Mouse (Mus musculus) MEL (cell line): ENCODE measurements around the gene Dhx35. TPM values are rescaled to one million over a fixed set of nuclear protein-coding genes. Genes with fewer than 3 reads are reported as not detected.

Experiments
- DNase-seq: peaks from one replicate; pipeline ENCODE4 v3.0.0; 2011; ENCODE audit warnings: low read depth, low spot score
- H3K27ac ChIP-seq: 2 replicates; pipeline ENCODE4 v1.5.1; 2012; ENCODE audit warnings: low read depth, mild to moderate bottlenecking, control low read depth, low read length, moderate library complexity; ENCODE audit not compliant: control insufficient read depth
- H3K27me3 ChIP-seq, 2 experiments: fragments of 150-350 bp in 1 of 2; sonication (generic) in 1 of 2; 2 replicates each; pipeline ENCODE4 v1.6.1; 2012; ENCODE audit warnings: low read length in 2 of 2, mild to moderate bottlenecking in 2 of 2, improper control_type of control experiment in 1 of 2, moderate library complexity in 1 of 2; ENCODE audit not compliant: insufficient read depth in 2 of 2, control insufficient read depth in 1 of 2
- H3K36me3 ChIP-seq, 2 experiments: 2 replicates each; pipeline ENCODE4 v1.6.1; 2012 to 2014; ENCODE audit warnings: low read length in 2 of 2, improper control_type of control experiment in 1 of 2, inconsistent platforms in 1 of 2, mild to moderate bottlenecking in 1 of 2; ENCODE audit not compliant: insufficient read depth in 2 of 2, control insufficient read depth in 1 of 2
- H3K4me1 ChIP-seq, 2 experiments: fragments of 150-350 bp in 1 of 2; sonication (generic) in 1 of 2; 2 replicates each; pipeline ENCODE4 v1.6.1; 2012; ENCODE audit warnings: low read length in 2 of 2, improper control_type of control experiment in 1 of 2, mild to moderate bottlenecking in 1 of 2; ENCODE audit not compliant: insufficient read depth in 2 of 2, control insufficient read depth in 1 of 2
- H3K4me3 ChIP-seq, 2 experiments: fragments of 150-350 bp in 1 of 2; sonication (generic) in 1 of 2; 2 replicates each; pipeline ENCODE4 v1.5.1; 2012; ENCODE audit warnings: low read depth in 2 of 2, low read length in 2 of 2, mild to moderate bottlenecking in 2 of 2, moderate library complexity in 2 of 2, control low read depth in 1 of 2, improper control_type of control experiment in 1 of 2; ENCODE audit not compliant: control insufficient read depth in 1 of 2, insufficient read depth in 1 of 2
- H3K79me2 ChIP-seq: 2 replicates; pipeline ENCODE4 v1.6.1; 2012; ENCODE audit warnings: mild to moderate bottlenecking, low read length, moderate library complexity; ENCODE audit not compliant: control insufficient read depth, poor library complexity, insufficient read depth
- H3K9ac ChIP-seq: 2 replicates; pipeline ENCODE4 v1.6.1; 2012; ENCODE audit warnings: low read depth, mild to moderate bottlenecking, control low read depth, low read length, moderate library complexity; ENCODE audit not compliant: control insufficient read depth, poor library complexity, severe bottlenecking
- H3K9me3 ChIP-seq: fragments of 150-350 bp; sonication (generic); replicated peaks from 2 replicates; pipeline ENCODE4 v1.6.1; 2012; ENCODE audit warnings: mild to moderate bottlenecking, low read length, improper control_type of control experiment, moderate library complexity; ENCODE audit not compliant: insufficient read depth
- CHD1 ChIP-seq: IDR thresholded peaks from 2 replicates; pipeline ENCODE4 v1.6.1; 2012; ENCODE audit warnings: low read depth, mild to moderate bottlenecking, inconsistent platforms, low read length, improper control_type of control experiment
- CHD2 ChIP-seq: IDR thresholded peaks from 2 replicates; pipeline ENCODE4 v1.6.1; 2011; ENCODE audit warnings: low read length, improper control_type of control experiment
- CTCF ChIP-seq, 3 experiments: IDR thresholded peaks in 2 of 3; conservative IDR thresholded peaks in 1 of 3; 2 replicates each; pipeline ENCODE4 v1.5.1; 2011 to 2012; ENCODE audit warnings: low read length in 3 of 3, low read depth in 2 of 3, mild to moderate bottlenecking in 2 of 3, improper control_type of control experiment in 1 of 3, inconsistent platforms in 1 of 3, mixed read lengths in 1 of 3, moderate library complexity in 1 of 3; ENCODE audit not compliant: control insufficient read depth in 1 of 3, insufficient read depth in 1 of 3, poor library complexity in 1 of 3, severe bottlenecking in 1 of 3
- E2F4 ChIP-seq: IDR thresholded peaks from 2 replicates; pipeline ENCODE4 v1.6.1; 2011; ENCODE audit warnings: low read depth, low read length, improper control_type of control experiment, borderline replicate concordance
- ELF1 ChIP-seq: IDR thresholded peaks from 2 replicates; pipeline ENCODE4 v1.6.1; 2014; ENCODE audit warnings: low read depth, mild to moderate bottlenecking, inconsistent platforms, low read length, improper control_type of control experiment, moderate library complexity
- GABPA ChIP-seq: IDR thresholded peaks from 2 replicates; pipeline ENCODE4 v1.6.1; 2012; ENCODE audit warnings: low read depth, mild to moderate bottlenecking, inconsistent platforms, low read length, improper control_type of control experiment, moderate library complexity
- KAT2A ChIP-seq: conservative IDR thresholded peaks from 2 replicates; pipeline ENCODE4 v1.6.1; 2012; ENCODE audit warnings: low read depth, low read length, improper control_type of control experiment, inconsistent platforms
- MAFK ChIP-seq: IDR thresholded peaks from 2 replicates; pipeline ENCODE4 v1.6.1; 2011; ENCODE audit warnings: low read depth, mild to moderate bottlenecking, low read length, improper control_type of control experiment, borderline replicate concordance
- MAX ChIP-seq: IDR thresholded peaks from 2 replicates; pipeline ENCODE4 v1.6.1; 2011; ENCODE audit warnings: low read length, improper control_type of control experiment
- MEF2A ChIP-seq: IDR thresholded peaks from 2 replicates; pipeline ENCODE4 v1.6.1; 2014; ENCODE audit warnings: low read depth, mild to moderate bottlenecking, inconsistent platforms, low read length, improper control_type of control experiment; ENCODE audit not compliant: poor library complexity, insufficient replicate concordance, severe bottlenecking; ENCODE audit errors: extremely low read depth
- MXI1 ChIP-seq: IDR thresholded peaks from 2 replicates; pipeline ENCODE4 v1.6.1; 2011; ENCODE audit warnings: mild to moderate bottlenecking, low read depth, low read length, improper control_type of control experiment
- MYB ChIP-seq: IDR thresholded peaks from 2 replicates; pipeline ENCODE4 v1.6.1; 2011; ENCODE audit warnings: mild to moderate bottlenecking, low read depth, low read length, improper control_type of control experiment
- NELFE ChIP-seq: IDR thresholded peaks from 2 replicates; pipeline ENCODE4 v1.6.1; 2011; ENCODE audit warnings: low read depth, low read length, improper control_type of control experiment
- NRF1 ChIP-seq: IDR thresholded peaks from 2 replicates; pipeline ENCODE4 v1.6.1; 2014; ENCODE audit warnings: low read depth, mild to moderate bottlenecking, inconsistent platforms, low read length, improper control_type of control experiment, moderate library complexity; ENCODE audit not compliant: poor library complexity, insufficient read depth, severe bottlenecking
- POLR2A ChIP-seq, 2 experiments: IDR thresholded peaks; 2 replicates each; pipeline ENCODE4 v1.6.1; 2011 to 2012; ENCODE audit warnings: low read length in 2 of 2, mild to moderate bottlenecking in 2 of 2, control low read depth in 1 of 2, improper control_type of control experiment in 1 of 2, low read depth in 1 of 2, moderate library complexity in 1 of 2; ENCODE audit not compliant: control insufficient read depth in 1 of 2, insufficient read depth in 1 of 2, poor library complexity in 1 of 2
- POLR2AphosphoS5 ChIP-seq: IDR thresholded peaks from 2 replicates; pipeline ENCODE4 v1.6.1; 2012; ENCODE audit warnings: low read depth, borderline replicate concordance, mild to moderate bottlenecking, inconsistent platforms, low read length, moderate library complexity, mixed read lengths
- RAD21 ChIP-seq: IDR thresholded peaks from 2 replicates; pipeline ENCODE4 v1.6.1; 2011; ENCODE audit warnings: mild to moderate bottlenecking, low read depth, low read length, improper control_type of control experiment
- SIN3A ChIP-seq: IDR thresholded peaks from 2 replicates; pipeline ENCODE4 v1.6.1; 2012; ENCODE audit warnings: low read length, improper control_type of control experiment, inconsistent platforms
- TAL1 ChIP-seq: IDR thresholded peaks from 2 replicates; pipeline ENCODE4 v1.6.1; 2012; ENCODE audit warnings: mild to moderate bottlenecking, inconsistent platforms, low read length, moderate library complexity, mixed read lengths
- TBP ChIP-seq: IDR thresholded peaks from 2 replicates; pipeline ENCODE4 v1.8.0; 2011; ENCODE audit warnings: low read depth, low read length, improper control_type of control experiment
- USF1 ChIP-seq: IDR thresholded peaks from 2 replicates; pipeline ENCODE4 v1.6.1; 2014; ENCODE audit warnings: low read depth, mild to moderate bottlenecking, inconsistent platforms, low read length, improper control_type of control experiment, moderate library complexity
- ZC3H11A ChIP-seq: IDR thresholded peaks from 2 replicates; pipeline ENCODE4 v1.6.1; 2012; ENCODE audit warnings: low read depth, mild to moderate bottlenecking, inconsistent platforms, low read length, improper control_type of control experiment
- ZNF384 ChIP-seq: IDR thresholded peaks from 2 replicates; pipeline ENCODE4 v1.6.1; 2012; ENCODE audit warnings: low read depth, mild to moderate bottlenecking, inconsistent platforms, low read length, improper control_type of control experiment
- polyA plus RNA-seq, 2 experiments: library from polyadenylated mRNA; stranded (reverse) in 1 of 2; unstranded in 1 of 2; fragments of >175 nt in 1 of 2; fragments of >200 nt in 1 of 2; gene quantifications; 2 replicates each; pipeline versions ENCODE4 v1.2.1 to v1.2.4; 2012; ENCODE audit warnings: low replicate concordance in 2 of 2, low read depth in 1 of 2; ENCODE audit not compliant: insufficient read length in 2 of 2, insufficient read depth in 1 of 2, missing spikeins in 1 of 2
- total RNA-seq: library from RNA; depleted of rRNA; stranded (reverse); fragments of 300-350 nt; gene quantifications from 2 replicates; pipeline ENCODE4 v1.2.3, GENCODE M21; 2012

The Dhx35 gene
- total and polyA plus RNA-seq, 3 experiments: 18.5 to 23.6 TPM; not detected in 1

DNA sequence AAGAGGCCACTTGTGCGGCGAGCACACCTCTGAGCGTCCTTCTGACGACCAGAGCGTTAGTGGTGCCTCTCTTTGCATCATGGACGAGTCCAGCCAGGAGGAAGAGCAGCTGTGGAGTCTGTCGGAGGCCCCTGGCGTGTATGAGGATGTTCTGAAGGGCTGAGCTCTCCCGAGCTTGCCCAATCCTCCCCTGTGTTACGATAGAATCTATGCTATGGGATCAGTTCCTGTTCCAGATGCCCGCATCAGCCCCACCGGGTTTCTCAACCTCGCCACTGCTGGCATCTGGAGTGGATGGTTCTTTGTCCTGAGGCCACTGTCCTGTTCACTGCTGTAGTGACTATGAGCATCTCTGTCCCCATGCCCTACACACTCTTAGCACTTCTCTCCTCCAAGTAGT is 21.8 kb upstream of the Dhx35 start:
- TF ChIP-seq POLR2A (IDR thresholded peaks at IDR 0.05; ENCODE audit: control insufficient read depth in 1 of 2, insufficient read depth in 1 of 2, low read depth in 1 of 2, low read length in 2 of 2, poor library complexity in 1 of 2) (no peak), KAT2A (no peak), TAL1 (no peak), POLR2AphosphoS5 (no peak), MXI1 (no peak), E2F4 (no peak), TBP (no peak), RAD21 (no peak), MAFK (no peak), CTCF (IDR thresholded peaks at IDR 0.05 in 2 of 3, conservative IDR thresholded peaks at IDR 0.05 in 1 of 3; ENCODE audit: control insufficient read depth in 1 of 3, insufficient read depth in 1 of 3, low read depth in 2 of 3, low read length in 3 of 3, poor library complexity in 1 of 3, severe bottlenecking in 1 of 3) (no peak), ELF1 (no peak), MAX (no peak), GABPA (no peak)
- H3K27ac ChIP-seq: no peak overlapping the region
- peaks cover 0 to 5% of the 10 kb centered on the region in 2 experiments; a peak in 1 of 4 replicates for H3K36me3 ChIP-seq
- no peak overlapping the region for H3K9ac ChIP-seq
- H3K27me3 ChIP-seq: no peaks in the 10 kb centered on the region
- no peak overlapping the region for H3K4me3 ChIP-seq
- H3K4me1 ChIP-seq: peaks cover 0 to 10% of the 10 kb centered on the region in 2 experiments; a peak in 2 of 4 replicates
- no peaks in the 10 kb centered on the region for H3K9me3 ChIP-seq
- peaks cover 2% of the 10 kb centered on the region; the same call in 1 of the 2 replicates for H3K79me2 ChIP-seq
- DNase-seq: no peak

DNA sequence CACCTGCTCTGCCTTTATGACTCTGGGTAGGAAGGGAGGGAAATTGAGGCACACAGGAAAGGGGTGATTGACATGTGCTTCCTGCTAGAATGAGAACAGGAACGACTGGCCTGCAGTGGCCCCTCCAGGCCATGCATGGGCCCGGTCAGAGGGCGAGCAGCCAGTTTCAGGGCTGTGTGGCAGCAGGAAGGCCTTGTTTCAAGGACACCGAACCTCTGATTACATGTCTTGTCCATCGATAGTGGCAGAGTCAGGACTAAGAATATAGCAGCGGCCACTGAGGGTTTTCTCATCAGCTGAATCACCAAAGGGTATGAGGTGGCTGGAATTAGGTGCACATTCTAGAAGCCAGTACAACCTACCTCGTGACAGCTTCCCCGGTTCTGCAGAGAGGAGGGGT is 19.7 kb upstream of the Dhx35 start:
- no peaks in the 10 kb centered on the region for H3K79me2 ChIP-seq
- no peak for TF ChIP-seq CTCF (IDR thresholded peaks at IDR 0.05 in 2 of 3, conservative IDR thresholded peaks at IDR 0.05 in 1 of 3; ENCODE audit: control insufficient read depth in 1 of 3, insufficient read depth in 1 of 3, low read depth in 2 of 3, low read length in 3 of 3, poor library complexity in 1 of 3, severe bottlenecking in 1 of 3)
- no peak for TF ChIP-seq CHD1
- no peak for TF ChIP-seq CHD2
- no peak for TF ChIP-seq MAFK
- TF ChIP-seq ZC3H11A: no peak
- TF ChIP-seq MEF2A: no peak
- no peak for TF ChIP-seq MAX
- no peak for TF ChIP-seq E2F4
- TF ChIP-seq MYB: no peak
- no peak for TF ChIP-seq KAT2A
- TF ChIP-seq ZNF384: no peak
- TF ChIP-seq SIN3A: no peak
- TF ChIP-seq RAD21: no peak
- no peak for TF ChIP-seq USF1
- TF ChIP-seq ELF1: no peak
- no peak for TF ChIP-seq NELFE
- TF ChIP-seq NRF1: no peak

More for the DNA sequence above, 19.7 kb upstream of the Dhx35 start:
- Histone ChIP-seq H3K4me1 (peaks cover 0 to under 1% of the 10 kb centered on the region in 2 experiments; a peak in 1 of 4 replicates), H3K9me3 (no peaks in the 10 kb centered on the region), H3K9ac (no peak overlapping the region), H3K27me3 (no peaks in the 10 kb centered on the region), H3K4me3 (no peak overlapping the region), H3K36me3 (no peaks in the 10 kb centered on the region), H3K27ac (no peak overlapping the region)
- no peak for DNase-seq
